Mouse (Mus musculus) heart, embryonic 10.5 days (tissue): ENCODE data around the gene 5730455P16Rik. TPM values are rescaled to one million over a fixed set of nuclear protein-coding genes. Genes with fewer than 3 reads are reported as not detected.

Experiments used
- DNase-seq: peaks from one replicate; pipeline ENCODE4 v3.0.0-alpha.2; 2017; ENCODE audit warnings: low spot score
- H3K27ac ChIP-seq: fragments of 300-500 bp; sonication (generic); 2 replicates; pipeline ENCODE4 v1.5.1; 2016; ENCODE audit warnings: mild to moderate bottlenecking
- H3K27me3 ChIP-seq: fragments of 300-500 bp; sonication (generic); 2 replicates; pipeline ENCODE4 v1.6.1; 2016; ENCODE audit warnings: mild to moderate bottlenecking; ENCODE audit not compliant: poor library complexity, insufficient read depth, severe bottlenecking
- H3K36me3 ChIP-seq: fragments of 300-500 bp; sonication (generic); 2 replicates; pipeline ENCODE4 v1.6.1; 2016; ENCODE audit warnings: mild to moderate bottlenecking, moderate library complexity
- H3K4me1 ChIP-seq: fragments of 300-500 bp; sonication (generic); 2 replicates; pipeline ENCODE4 v1.6.1; 2016; ENCODE audit warnings: mild to moderate bottlenecking
- H3K4me3 ChIP-seq: fragments of 300-500 bp; sonication (generic); 2 replicates; pipeline ENCODE4 v1.5.1; 2016; ENCODE audit warnings: mild to moderate bottlenecking, moderate library complexity
- H3K9me3 ChIP-seq: fragments of 300-500 bp; sonication (generic); 2 replicates; pipeline ENCODE4 v1.6.1; 2016; ENCODE audit warnings: mild to moderate bottlenecking, moderate library complexity
- WGBS: fragments of 180-500 bp; shearing (Covaris S2); methylation state at CpG from one replicate; pipeline ENCODE4 v1.1.7; 2016; 5-methylcytosine and 5-hydroxymethylcytosine counted together
- polyA plus RNA-seq: library from polyadenylated mRNA; unstranded; fragments of >200 nt; fragmentation: Nextera tagmentation; extraction: Ambion mirVana; gene quantifications from 2 replicates; pipeline ENCODE4 v1.2.1, GENCODE M21; 2016

The 5730455P16Rik gene
- polyA plus RNA-seq, 1 experiment from 2014 or later, result 17.2 TPM

- H3K36me3 ChIP-seq, result no peaks in the 10 kb centered on the region
- H3K4me1 ChIP-seq, result no peaks in the 10 kb centered on the region
- no peaks in the 10 kb centered on the region for H3K9me3 ChIP-seq
- 68% methylated on average over 5 of the region's 5 CpGs for WGBS
- peaks cover 6% of the 10 kb centered on the region; the same call in 1 of the 2 replicates for H3K27me3 ChIP-seq
- DNase-seq, result peak; percentile 87
- H3K27ac ChIP-seq, result no peak overlapping the region
- H3K4me3 ChIP-seq, result no peak overlapping the region
These were observed 25.9 kb downstream of the 5730455P16Rik start for GRCm38 (mm10) chr11:80351832-80352430.

GRCm38 (mm10) chr11:80342482-80342881, 35.4 kb downstream of the 5730455P16Rik start:
- no peaks in the 10 kb centered on the region for H3K9me3 ChIP-seq
- H3K27ac ChIP-seq, result no peak overlapping the region
- no peak for DNase-seq
- H3K4me1 ChIP-seq, result no peaks in the 10 kb centered on the region
- 15% methylated on average over 2 of the region's 2 CpGs for WGBS
- 0 out of 2 replicates have a peak, but pooled peaks cover 17% of the 10 kb centered on the region for H3K27me3 ChIP-seq
- H3K36me3 ChIP-seq, result no peaks in the 10 kb centered on the region
- H3K4me3 ChIP-seq, result no peak overlapping the region

- no peaks in the 10 kb centered on the region for H3K9me3 ChIP-seq
- H3K4me3 ChIP-seq, result no peak overlapping the region
- 19% methylated on average over 6 of the region's 6 CpGs for WGBS
- H3K27ac ChIP-seq, result no peak overlapping the region
- peaks cover 19% of the 10 kb centered on the region for H3K4me1 ChIP-seq
- 0 out of 2 replicates have a peak, but pooled peaks cover 14% of the 10 kb centered on the region for H3K27me3 ChIP-seq
- no peak for DNase-seq
- no peaks in the 10 kb centered on the region for H3K36me3 ChIP-seq
These were observed 41.5 kb downstream of the 5730455P16Rik start for GRCm38 (mm10) chr11:80336351-80336730.

- no peak for DNase-seq
- Histone ChIP-seq H3K9me3 (no peaks in the 10 kb centered on the region), H3K4me3 (no peak overlapping the region), H3K27me3 (0 out of 2 replicates have a peak, but pooled peaks cover 14% of the 10 kb centered on the region), H3K4me1 (peaks cover 19% of the 10 kb centered on the region), H3K27ac (no peak overlapping the region), H3K36me3 (no peaks in the 10 kb centered on the region)
- 8% methylated on average over 7 of the region's 7 CpGs for WGBS
These were observed 42.1 kb downstream of the 5730455P16Rik start for GRCm38 (mm10) chr11:80335609-80336350.

GRCm38 (mm10) chr11:80332709-80333400, 45.0 kb downstream of the 5730455P16Rik start:
- H3K36me3 ChIP-seq, result no peaks in the 10 kb centered on the region
- WGBS, result 68% methylated on average over 12 of the region's 12 CpGs
- no peak overlapping the region for H3K4me3 ChIP-seq
- no peak overlapping the region for H3K27ac ChIP-seq
- 0 out of 2 replicates have a peak, but pooled peaks cover 3% of the 10 kb centered on the region for H3K27me3 ChIP-seq
- H3K4me1 ChIP-seq, result peaks cover 19% of the 10 kb centered on the region
- DNase-seq, result no peak
- no peaks in the 10 kb centered on the region for H3K9me3 ChIP-seq

GRCm38 (mm10) chr11:80324636-80325035, 53.2 kb downstream of the 5730455P16Rik start:
- Histone ChIP-seq H3K36me3 (no peaks in the 10 kb centered on the region), H3K4me3 (no peak overlapping the region), H3K27me3 (0 out of 2 replicates have a peak, but pooled peaks cover 4% of the 10 kb centered on the region), H3K27ac (no peak overlapping the region), H3K4me1 (no peaks in the 10 kb centered on the region), H3K9me3 (no peaks in the 10 kb centered on the region)
- 80% methylated on average over 6 of the region's 6 CpGs for WGBS
- no peak for DNase-seq

GRCm38 (mm10) chr11:80323255-80323654, 54.6 kb downstream of the 5730455P16Rik start:
- Histone ChIP-seq H3K9me3 (no peaks in the 10 kb centered on the region), H3K36me3 (no peaks in the 10 kb centered on the region), H3K27ac (no peak overlapping the region), H3K4me3 (no peak overlapping the region), H3K4me1 (no peaks in the 10 kb centered on the region), H3K27me3 (0 out of 2 replicates have a peak, but pooled peaks cover 4% of the 10 kb centered on the region)
- 60% methylated on average over 13 of the region's 13 CpGs for WGBS
- DNase-seq, result no peak

GRCm38 (mm10) chr11:80315743-80316639, 61.8 kb downstream of the 5730455P16Rik start:
- WGBS, result 63% methylated on average over 10 of the region's 10 CpGs
- H3K4me1 ChIP-seq, result 0 out of 2 replicates have a peak, but pooled peaks cover 2% of the 10 kb centered on the region
- H3K27ac ChIP-seq, result no peak overlapping the region
- no peaks in the 10 kb centered on the region for H3K36me3 ChIP-seq
- no peak for DNase-seq
- no peak overlapping the region for H3K4me3 ChIP-seq
- H3K27me3 ChIP-seq, result peaks cover 26% of the 10 kb centered on the region
- H3K9me3 ChIP-seq, result no peaks in the 10 kb centered on the region

- WGBS, result 72% methylated on average over 4 of the region's 4 CpGs
- Histone ChIP-seq H3K27ac (no peak overlapping the region), H3K4me1 (0 out of 2 replicates have a peak, but pooled peaks cover 7% of the 10 kb centered on the region), H3K9me3 (no peaks in the 10 kb centered on the region), H3K4me3 (no peak overlapping the region), H3K27me3 (peaks cover 33% of the 10 kb centered on the region), H3K36me3 (no peaks in the 10 kb centered on the region)
- DNase-seq, result no peak
These were observed 63.9 kb downstream of the 5730455P16Rik start for GRCm38 (mm10) chr11:80313944-80314343.

GRCm38 (mm10) chr11:80313462-80313861, 64.4 kb downstream of the 5730455P16Rik start:
- no peak overlapping the region for H3K27ac ChIP-seq
- 0 out of 2 replicates have a peak, but pooled peaks cover 7% of the 10 kb centered on the region for H3K4me1 ChIP-seq
- H3K9me3 ChIP-seq, result no peaks in the 10 kb centered on the region
- H3K4me3 ChIP-seq, result no peak overlapping the region
- DNase-seq, result no peak
- peaks cover 33% of the 10 kb centered on the region for H3K27me3 ChIP-seq
- H3K36me3 ChIP-seq, result no peaks in the 10 kb centered on the region
- 68% methylated on average over 1 of the region's 1 CpGs for WGBS

GRCm38 (mm10) chr11:80312565-80312964, 65.3 kb downstream of the 5730455P16Rik start:
- H3K4me3 ChIP-seq, result no peak overlapping the region
- H3K27me3 ChIP-seq, result peaks cover 33% of the 10 kb centered on the region
- H3K9me3 ChIP-seq, result no peaks in the 10 kb centered on the region
- 0 out of 2 replicates have a peak, but pooled peaks cover 7% of the 10 kb centered on the region for H3K4me1 ChIP-seq
- no peaks in the 10 kb centered on the region for H3K36me3 ChIP-seq
- no peak overlapping the region for H3K27ac ChIP-seq
- no peak for DNase-seq
- 1% methylated on average over 6 of the region's 6 CpGs for WGBS

- H3K9me3 ChIP-seq, result no peaks in the 10 kb centered on the region
- no peaks in the 10 kb centered on the region for H3K36me3 ChIP-seq
- H3K4me1 ChIP-seq, result 0 out of 2 replicates have a peak, but pooled peaks cover 7% of the 10 kb centered on the region
- no peak overlapping the region for H3K27ac ChIP-seq
- WGBS, result 43% methylated on average over 2 of the region's 2 CpGs
- peaks cover 33% of the 10 kb centered on the region for H3K27me3 ChIP-seq
- no peak overlapping the region for H3K4me3 ChIP-seq
- DNase-seq, result no peak
These were observed 65.8 kb downstream of the 5730455P16Rik start for GRCm38 (mm10) chr11:80312049-80312448.
